Mouse (Mus musculus) megakaryocyte, embryonic 14.5 days (primary cell): ENCODE results near the gene Casc4.

Experiments
- FLI1 ChIP-seq: IDR thresholded peaks from 2 replicates; pipeline ENCODE4 v1.6.1; 2012; ENCODE audit warnings: low read length, inconsistent platforms, mixed read lengths
- GATA1 ChIP-seq: IDR thresholded peaks from 3 replicates; pipeline ENCODE4 v1.6.1; 2012; ENCODE audit warnings: mixed read lengths, low read length, inconsistent platforms, borderline replicate concordance

DNA sequence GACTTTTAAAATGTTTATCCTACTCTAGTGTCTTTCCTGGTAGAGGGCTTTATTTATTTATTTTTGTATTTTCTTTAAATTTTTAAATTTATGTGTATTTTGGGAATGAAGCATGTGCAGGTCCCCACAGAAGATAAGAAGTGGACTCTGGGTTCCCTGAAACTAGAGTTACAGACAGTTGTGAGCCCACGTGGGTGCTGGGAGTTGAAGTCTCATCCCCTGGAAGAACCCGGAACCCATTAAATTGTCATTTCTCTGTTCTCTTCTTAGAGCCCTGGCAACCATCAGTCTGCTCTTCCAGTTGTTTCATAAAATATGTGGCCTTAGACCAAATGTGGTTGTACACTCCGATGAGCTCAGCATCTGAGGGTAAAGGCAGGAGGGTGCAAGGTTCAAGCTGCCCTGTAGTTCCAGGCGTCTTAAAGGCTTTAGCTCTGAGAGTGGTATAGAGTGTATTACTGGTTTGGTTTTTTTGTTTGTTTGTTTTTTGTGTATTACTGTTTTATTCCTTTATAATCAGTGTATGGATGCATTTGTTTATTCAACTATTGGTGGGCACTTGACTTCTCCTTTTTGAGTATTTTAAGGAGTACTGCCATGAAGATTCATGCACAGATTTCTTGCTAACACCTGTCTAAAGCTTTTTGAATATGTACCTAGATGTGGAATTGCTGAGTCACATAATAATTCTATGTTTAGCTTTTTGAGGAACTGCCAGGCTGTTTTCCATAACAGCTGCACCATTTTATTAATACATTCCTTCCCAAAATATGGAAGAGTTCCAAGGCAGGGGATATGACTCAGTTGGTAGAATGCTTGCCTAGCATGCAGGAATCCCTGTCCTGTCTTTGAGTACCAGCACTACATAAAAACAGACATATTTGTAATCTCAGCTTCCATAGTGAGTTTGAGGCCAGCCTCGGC, 49.5 kb downstream of the Casc4 start:
- no peak for TF ChIP-seq GATA1
- no peak for TF ChIP-seq FLI1
